ENCODE assay signal across 12 mouse cellular contexts in genomic region chr15:95723699-95724098, GRCm38 (mm10).
DNase-seq lines count a peak whose midpoint lies in the region; ATAC-seq and TF ChIP-seq lines count a peak whose summit lies in the region.
"Had no signal": no experiment of that assay in that cellular context is flagged by ENCODE, and none has a peak within 500 bp of the region (broad histone marks: within the 10 kb centered on the region; RNA-seq: fewer than 3 reads in every experiment).

No protein-coding gene starts in this region.

- DNase-seq in embryo, embryonic 10.5 days (ENCODE audit: low spot score), result peak; percentile 15
- DNase-seq in embryo, embryonic 9.5 days (ENCODE audit: extremely low spot score), result no peak
- DNase-seq in lung, embryonic 14.5 days, result peak; percentile 31
- DNase-seq in lung, adult 18-20 months, result no peak
- DNase-seq in T-cell, adult 2 months (ENCODE audit: low spot score), result peak; percentile 8
- peak; percentile 67 for DNase-seq in thymus, postnatal 14 days
- DNase-seq in forebrain, embryonic 11.5 days (ENCODE audit: low spot score), result no peak
- DNase-seq in left cerebral cortex, adult 11 months (ENCODE audit: low spot score), result no peak
- DNase-seq: cerebellum, adult 18-20 months had no signal

- 45% methylated on average over 7 of the region's 7 CpGs for WGBS in lung, embryonic 14.5 days
- 24% methylated on average over 7 of the region's 7 CpGs for WGBS in forebrain, embryonic 11.5 days

- TF ChIP-seq CTCF in lung, embryonic 14.5 days (IDR thresholded peaks at IDR 0.05; ENCODE audit: low read depth), result no peak

- H3K4me1 ChIP-seq in lung, embryonic 14.5 days (ENCODE audit: insufficient read depth), result no peaks in the 10 kb centered on the region
- no peaks in the 10 kb centered on the region for H3K4me1 ChIP-seq in forebrain, embryonic 11.5 days (replicated peaks; ENCODE audit: control insufficient read depth, insufficient read depth, low read length)
- H3K4me1 ChIP-seq: forebrain, embryonic 10.5 days; megakaryocyte, embryonic 14.5 days; neural tube, embryonic 13.5 days had no signal

- no peaks in the 10 kb centered on the region for H3K9me3 ChIP-seq in lung, embryonic 14.5 days (ENCODE audit: low read depth, low read length)
- no peaks in the 10 kb centered on the region for H3K9me3 ChIP-seq in forebrain, embryonic 11.5 days (ENCODE audit: control insufficient read depth, low read length)
- H3K9me3 ChIP-seq: neural tube, embryonic 13.5 days had no signal

- H3K4me3 ChIP-seq in lung, embryonic 14.5 days (ENCODE audit: low read depth, low read length), result no peak overlapping the region
- no peak overlapping the region for H3K4me3 ChIP-seq in forebrain, embryonic 11.5 days (ENCODE audit: low read depth, low read length)
- H3K4me3 ChIP-seq: forebrain, embryonic 10.5 days; megakaryocyte, embryonic 14.5 days; neural tube, embryonic 13.5 days had no signal

- H3K27me3 ChIP-seq in lung, embryonic 14.5 days (ENCODE audit: insufficient read depth, low read length), result no peaks in the 10 kb centered on the region
- H3K27me3 ChIP-seq in forebrain, embryonic 11.5 days (ENCODE audit: control insufficient read depth, insufficient read depth, low read length), result no peaks in the 10 kb centered on the region
- H3K27me3 ChIP-seq: neural tube, embryonic 13.5 days had no signal

- ATAC-seq in lung, embryonic 14.5 days (ENCODE audit: insufficient read depth), result no peak
- no peak for ATAC-seq in forebrain, embryonic 11.5 days (replicated peaks; ENCODE audit: low FRiP score)

- no peak overlapping the region for H3K4me2 ChIP-seq in lung, embryonic 14.5 days
- H3K4me2 ChIP-seq in forebrain, embryonic 11.5 days (ENCODE audit: low read depth, low read length, severe bottlenecking), result no peak overlapping the region
- H3K4me2 ChIP-seq: neural tube, embryonic 13.5 days had no signal

- H3K36me3 ChIP-seq in lung, embryonic 14.5 days (ENCODE audit: insufficient read depth), result no peaks in the 10 kb centered on the region
- no peaks in the 10 kb centered on the region for H3K36me3 ChIP-seq in forebrain, embryonic 11.5 days (ENCODE audit: control insufficient read depth, insufficient read depth, low read length)
- H3K36me3 ChIP-seq: forebrain, embryonic 10.5 days; neural tube, embryonic 13.5 days had no signal

- no peak overlapping the region for H3K9ac ChIP-seq in lung, embryonic 14.5 days
- no peak overlapping the region for H3K9ac ChIP-seq in forebrain, embryonic 11.5 days (ENCODE audit: low read length)
- H3K9ac ChIP-seq: neural tube, embryonic 13.5 days had no signal

- H3K27ac ChIP-seq in lung, embryonic 14.5 days (ENCODE audit: low read depth), result no peak overlapping the region
- no peak overlapping the region for H3K27ac ChIP-seq in forebrain, embryonic 11.5 days (ENCODE audit: low read depth, low read length)
- H3K27ac ChIP-seq: forebrain, embryonic 10.5 days; neural tube, embryonic 13.5 days had no signal

Comparison
In these comparisons a context has a peak if more than half of its experiments do, and no peak if none do; other contexts are left out.
1. DNase-seq: peak in embryo, embryonic 10.5 days (single experiment), lung, embryonic 14.5 days (single experiment), T-cell, adult 2 months (single experiment) and thymus, postnatal 14 days (single experiment); none in embryo, embryonic 9.5 days (single experiment), lung, adult 18-20 months (0 of 2), forebrain, embryonic 11.5 days (single experiment) and left cerebral cortex, adult 11 months (single experiment).